Mouse (Mus musculus) mesoderm, embryonic 11.5 days (tissue): Measurements from ENCODE around the gene Crat.
"Not testable (repeated sequence)": the region's sequence is repeated elsewhere in the genome, so short reads cannot be mapped to it uniquely, and the experiment has no call there.

Experiments used
- DNase-seq: peaks from one replicate; pipeline ENCODE4 v3.0.0-alpha.2; 2012; ENCODE audit warnings: low read depth, low spot score

The Crat gene

DNA sequence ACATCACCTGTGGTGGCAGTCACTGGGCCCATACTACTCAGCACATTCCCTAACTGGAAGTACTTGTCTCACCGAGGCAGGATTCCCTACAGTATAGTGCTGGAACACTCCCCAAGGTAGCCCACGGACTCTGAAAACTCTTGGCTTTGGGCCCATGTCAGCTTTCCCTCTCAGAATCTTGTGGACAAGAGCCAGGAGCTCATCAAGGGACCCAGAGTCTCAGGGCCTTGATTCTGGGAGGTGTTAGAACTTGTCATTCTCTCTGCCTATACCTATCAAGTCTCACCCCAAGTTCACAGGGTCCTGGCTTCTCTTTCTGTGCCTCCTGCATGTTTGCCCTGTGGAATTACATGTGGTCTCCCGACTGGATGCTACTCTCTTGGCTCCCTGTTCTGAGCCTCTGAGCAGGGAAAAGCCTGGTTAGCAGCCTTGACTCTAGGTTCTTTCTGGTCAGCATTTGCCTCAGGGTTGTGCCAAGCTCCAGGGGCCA is 24.6 kb upstream of the Crat start:
- no peak for DNase-seq

DNA sequence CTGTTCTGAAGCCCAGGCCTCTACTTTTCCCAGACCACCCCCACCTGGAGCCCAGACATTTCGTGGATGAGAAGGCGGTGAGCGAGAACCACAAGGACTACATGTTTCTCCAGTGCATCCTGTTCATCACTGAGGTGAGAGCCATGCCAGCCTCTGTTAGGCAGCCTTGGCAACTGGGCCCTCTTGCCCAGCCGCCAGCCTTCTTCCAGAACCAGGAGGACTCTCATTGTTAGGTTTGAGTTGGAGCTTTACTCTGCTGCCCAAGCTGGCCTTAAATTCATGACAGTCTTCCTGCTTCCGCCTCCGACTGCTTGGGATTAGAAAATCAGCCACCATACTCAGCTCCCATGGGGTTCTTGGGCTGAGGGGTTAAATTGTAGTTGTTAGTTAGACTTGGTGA is 24.0 kb upstream of the Crat start:
- no peak for DNase-seq

DNA sequence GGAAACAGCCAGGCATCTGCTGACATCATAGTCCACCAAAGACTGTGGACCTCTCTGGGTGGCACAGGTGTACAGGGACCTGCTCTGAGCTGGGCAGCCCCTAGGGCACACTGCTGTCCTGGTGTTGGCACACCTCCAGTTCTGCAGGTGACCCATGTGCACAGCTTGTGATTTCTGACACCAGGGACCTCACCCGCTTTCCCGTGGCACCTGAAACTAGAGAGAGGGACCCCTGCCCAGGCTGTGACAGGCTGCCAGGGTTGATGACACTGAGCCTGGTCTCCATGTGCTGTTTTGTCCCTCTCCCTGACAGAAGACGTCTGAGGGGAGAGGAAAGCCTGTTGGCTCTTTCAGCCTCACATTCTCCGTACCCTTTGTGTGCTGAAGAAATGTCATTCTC is 22.2 kb upstream of the Crat start:
- no peak for DNase-seq

DNA sequence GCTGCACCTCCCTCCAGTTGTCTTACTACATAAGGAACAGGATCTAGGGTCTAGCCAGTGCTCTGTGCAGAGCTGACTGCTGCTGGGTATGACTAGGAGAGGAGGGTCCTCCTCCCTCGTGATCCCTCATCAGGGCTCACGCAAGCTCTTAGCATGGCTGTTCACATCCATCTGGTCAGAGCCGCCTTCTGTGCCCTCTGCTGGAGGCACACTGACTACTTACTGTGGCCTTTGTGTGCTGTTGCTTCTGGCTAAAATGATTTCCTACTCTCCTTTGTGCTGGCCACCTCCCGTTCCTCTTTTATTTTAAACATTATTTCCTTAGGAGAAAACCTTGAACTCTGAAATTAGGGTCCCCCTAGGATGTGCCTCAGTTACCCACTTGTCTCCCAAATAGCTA is 21.2 kb upstream of the Crat start:
- DNase-seq = no peak

DNA sequence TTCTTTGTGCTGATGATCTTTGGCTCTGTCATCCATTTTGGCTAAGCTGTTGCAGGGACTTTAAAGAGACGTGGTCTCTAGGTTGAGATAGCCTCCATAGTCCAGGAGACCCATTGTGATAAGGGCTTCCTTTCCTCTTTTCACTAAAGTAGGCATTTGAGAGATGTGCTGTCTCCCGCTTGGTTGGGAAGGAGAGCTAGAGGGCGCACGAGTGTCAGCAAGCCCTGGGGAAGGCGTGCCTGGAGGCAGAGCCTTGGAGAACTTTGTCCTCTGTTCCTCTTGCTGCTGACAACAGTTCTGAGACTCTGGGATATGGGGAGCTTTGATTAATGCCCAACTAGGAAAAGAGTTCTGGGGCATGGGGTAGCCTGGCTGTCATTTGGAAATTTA is 20.5 kb upstream of the Crat start:
- DNase-seq = no peak

DNA sequence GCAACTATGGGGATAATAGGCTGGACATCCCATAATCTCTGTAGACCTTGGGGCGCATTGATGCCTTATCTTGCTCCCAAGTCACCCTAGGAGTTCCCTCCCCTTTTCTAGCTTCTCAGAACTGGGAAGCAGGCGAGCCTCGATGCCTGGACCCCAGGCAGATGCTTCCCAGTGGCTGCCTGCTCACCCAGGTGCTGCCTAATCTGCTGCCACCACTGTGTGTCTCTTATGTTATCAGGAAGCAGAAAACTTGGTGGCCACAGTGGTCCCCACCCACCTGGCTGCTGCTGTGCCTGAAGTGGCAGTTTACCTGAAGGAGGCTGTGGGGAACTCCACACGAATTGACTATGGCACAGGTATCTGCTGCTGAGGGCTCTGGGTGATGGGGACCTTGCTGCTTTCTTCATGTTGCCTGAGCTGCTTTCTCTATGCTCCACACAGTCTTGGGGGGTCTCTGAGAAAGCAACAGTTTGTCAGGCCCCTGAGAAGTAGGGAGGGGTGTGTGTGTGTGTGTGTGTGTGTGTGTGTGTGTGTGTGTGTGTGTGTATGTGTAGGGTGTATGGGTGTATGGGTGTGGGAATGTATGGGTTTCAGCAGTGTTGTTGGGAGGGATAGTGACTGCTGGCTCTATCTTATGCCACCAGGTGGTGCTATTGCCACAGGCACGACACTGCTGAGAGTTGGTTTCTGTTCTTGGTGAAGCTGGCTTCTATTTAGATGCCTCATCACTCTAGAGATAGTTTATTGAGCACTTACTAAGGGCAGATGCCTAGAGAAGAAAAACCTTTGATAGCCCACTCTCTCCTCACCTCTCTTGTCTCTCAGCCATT is 19.9 kb upstream of the Crat start:
- DNase-seq = peak; percentile 86

DNA sequence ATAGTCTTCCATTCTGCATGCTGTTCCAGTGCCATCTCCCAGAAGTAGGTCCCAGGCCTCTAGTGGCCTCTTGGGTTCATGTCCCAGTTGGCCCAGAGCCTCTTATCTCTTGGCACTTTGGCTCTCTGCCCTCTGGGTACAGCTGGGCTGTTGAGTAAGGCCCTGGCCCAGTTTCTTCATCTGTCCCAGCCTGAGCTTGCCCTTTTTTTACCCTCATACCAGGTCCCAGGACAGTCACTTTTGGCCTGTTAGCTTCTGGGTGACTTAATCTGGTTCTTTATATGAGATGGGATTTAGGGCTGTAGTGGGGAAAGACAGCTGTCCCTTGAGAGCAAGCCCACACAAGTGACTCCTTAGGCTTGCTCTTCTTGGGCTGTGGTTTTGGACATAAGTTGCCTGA is 13.5 kb upstream of the Crat start:
- no peak for DNase-seq

DNA sequence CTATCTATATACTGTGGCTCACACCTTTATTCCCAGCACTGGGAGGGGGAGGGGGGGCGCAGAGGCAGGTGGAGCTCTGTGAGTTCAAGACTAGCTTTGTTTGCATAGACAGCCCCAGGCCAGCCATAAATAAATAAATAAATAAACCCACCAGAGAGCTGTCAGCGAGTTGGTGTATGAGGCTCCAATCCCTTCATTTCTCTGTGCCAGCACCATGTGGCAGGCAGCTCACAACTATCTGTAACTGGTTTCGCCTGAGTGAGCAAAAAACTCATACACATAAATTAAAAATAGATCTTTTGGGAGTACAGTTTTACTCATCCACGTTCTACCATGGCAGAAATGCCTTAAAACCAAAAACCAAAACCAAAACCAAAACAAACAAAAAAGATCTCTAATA is 5.8 kb upstream of the Crat start:
- no peak for DNase-seq

DNA sequence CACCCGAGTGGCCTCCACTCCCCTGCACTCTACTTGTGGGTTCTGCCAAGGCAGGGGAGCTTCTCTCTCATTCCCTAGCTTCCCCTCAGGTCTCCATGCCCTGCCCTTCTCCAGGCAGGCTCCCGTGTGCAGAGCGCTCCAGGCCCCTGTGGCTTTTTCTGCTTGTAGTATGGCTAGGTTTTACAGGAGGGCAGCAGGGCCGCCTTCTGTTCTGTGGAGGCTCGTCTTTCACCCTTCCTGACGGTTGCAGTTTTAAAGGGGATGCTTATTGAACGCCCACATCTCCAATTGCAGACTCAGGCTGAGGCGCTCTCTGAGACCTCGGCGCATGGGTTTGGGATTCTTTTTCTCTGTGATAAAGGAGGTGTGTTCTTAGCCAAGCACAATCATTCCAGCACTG is 3.5 kb upstream of the Crat start:
- DNase-seq = peak; percentile 34

DNA sequence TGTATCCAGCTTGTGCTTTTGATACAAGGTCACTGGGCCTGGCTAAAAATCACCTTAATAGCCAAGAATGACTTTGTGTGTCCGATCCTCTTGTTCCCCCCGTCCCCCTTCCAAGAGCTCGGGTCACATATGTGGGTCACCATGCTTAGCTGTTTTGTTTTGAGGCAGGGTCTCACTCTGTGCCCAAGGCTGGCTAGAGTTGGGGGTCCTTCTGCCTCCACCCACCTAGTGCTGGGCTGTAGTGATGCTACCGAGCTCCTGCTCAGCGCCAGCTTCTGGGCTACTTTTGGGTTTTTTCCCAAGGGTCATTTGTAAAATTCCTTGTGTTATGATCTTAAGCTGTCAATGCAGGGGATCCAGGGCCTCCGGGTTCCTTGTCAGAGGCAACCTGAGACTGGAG is 2.6 kb upstream of the Crat start:
- no peak for DNase-seq

DNA sequence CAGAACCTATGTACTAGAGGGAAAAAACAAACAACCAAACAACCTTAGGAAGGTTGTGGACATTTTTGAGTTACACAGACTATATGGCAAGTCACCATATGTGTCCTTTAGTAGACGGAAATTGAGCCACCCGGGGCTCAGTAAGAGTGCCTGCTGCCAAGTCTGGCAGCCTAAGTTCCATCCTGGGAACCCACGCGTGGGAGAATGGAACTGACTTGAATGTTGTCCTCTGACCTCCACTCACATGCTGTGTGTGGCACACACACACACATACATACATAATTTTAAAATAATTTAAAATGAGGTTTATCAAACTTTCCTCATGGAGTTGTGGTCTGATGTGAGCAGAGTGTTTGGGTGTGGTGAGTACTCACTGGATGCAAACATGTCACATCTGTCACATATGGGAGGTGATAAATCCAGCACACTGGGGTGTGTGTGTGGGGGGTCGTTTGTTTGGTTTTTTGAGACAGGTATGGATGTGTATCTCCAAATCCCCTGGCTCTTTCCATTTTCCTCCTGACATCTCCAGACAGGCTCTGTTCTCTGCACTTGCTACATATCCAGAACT is 2.1 kb upstream of the Crat start:
- DNase-seq = no peak

DNA sequence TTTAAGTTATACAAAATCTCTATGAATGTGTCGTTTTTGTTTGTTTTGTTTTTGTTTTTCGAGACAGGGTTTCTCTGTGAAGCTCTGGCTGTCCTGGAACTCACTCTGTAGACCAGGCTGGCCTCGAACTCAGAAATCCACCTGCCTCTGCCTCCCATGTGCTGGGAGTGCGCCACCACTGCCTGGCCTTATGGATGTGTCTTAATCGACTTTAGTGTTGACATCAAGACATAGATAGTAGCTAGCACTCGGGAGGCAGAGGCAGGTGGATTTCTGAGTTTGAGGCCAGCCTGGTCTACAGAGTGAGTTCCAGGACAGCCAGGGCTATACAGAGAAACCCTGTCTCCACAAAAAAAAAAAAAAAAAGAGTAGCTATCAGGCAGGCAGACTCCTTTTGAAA is 1.5 kb upstream of the Crat start:
- DNase-seq = not testable (repeated sequence)

DNA sequence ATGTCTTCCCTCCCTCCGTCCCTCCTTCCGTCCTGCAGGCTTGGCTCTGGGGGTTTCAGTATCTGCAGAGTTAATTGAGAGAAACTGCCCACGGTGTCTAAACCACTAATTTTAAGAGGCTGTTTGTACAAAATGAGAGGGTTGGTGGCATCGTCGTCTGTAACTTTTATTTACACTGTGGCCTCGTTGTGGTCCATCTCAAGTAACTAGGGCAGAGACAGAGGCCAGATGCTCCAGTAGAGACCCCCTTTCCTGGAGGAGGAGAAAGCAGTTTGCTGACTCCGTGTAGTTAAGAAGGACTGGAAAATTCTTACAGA is 994 bp upstream of the Crat start:
- no peak for DNase-seq

DNA sequence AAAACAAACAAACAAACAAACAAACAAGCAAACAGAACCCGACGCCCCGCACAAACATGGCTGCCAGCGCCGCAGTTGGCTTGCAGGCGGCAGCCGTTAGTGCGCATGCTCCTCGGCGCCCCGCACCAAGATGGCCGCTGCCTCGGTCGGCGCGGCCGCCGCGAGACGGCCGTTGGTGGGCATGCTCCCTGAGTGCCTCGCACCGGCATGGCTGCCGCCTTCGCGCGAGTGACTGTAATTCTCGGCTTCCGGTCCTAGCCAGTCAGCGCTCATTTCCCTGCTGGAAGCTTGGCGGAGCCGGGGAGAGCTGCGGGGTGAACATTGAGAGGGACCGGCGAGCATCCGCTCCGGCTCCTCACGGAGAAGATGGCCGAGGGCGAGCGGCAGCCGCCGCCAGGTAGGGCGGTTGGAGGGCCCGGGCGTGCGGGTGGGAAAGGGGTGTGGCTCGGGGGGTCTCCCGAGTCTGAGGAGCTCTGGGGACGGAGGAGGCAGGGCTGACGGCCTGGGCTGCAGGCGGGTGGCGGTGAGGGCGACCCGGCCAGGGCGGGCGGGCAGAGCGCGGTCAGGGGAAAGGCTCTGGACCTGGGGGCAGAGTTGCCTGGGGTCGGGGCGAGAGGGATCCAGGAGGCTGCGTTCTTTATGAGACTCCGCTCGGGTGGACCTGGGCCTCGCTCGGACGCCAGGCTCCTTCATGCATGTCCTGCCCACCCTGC is 479 bp upstream of the Crat start, which contains the start of gene Ptpa:
Gene Ptpa (plus strand): TSS at position 104 of the 713 bp plus-strand sequence.
- peak; percentile 94 for DNase-seq

DNA sequence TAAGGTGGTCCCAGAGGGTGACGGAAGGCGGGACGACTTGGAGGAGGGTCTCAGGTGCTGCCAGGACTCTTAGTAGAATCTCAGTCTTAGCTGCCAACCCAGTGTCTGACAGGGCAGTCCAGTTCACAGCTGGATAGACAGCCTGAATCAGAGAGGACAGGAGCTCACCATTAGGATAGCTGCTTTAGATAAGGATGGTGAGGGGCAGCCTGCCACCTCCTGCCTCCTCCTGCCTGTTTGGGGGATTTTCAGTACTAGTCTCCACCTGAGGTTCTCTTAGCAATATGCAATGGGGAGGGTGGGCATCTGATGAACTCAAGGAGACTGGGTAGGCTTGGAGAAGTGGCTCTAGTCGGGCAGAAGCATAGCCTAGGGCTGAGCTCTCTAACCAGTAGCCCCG is 932 bp downstream of the Crat start:
- DNase-seq = no peak

DNA sequence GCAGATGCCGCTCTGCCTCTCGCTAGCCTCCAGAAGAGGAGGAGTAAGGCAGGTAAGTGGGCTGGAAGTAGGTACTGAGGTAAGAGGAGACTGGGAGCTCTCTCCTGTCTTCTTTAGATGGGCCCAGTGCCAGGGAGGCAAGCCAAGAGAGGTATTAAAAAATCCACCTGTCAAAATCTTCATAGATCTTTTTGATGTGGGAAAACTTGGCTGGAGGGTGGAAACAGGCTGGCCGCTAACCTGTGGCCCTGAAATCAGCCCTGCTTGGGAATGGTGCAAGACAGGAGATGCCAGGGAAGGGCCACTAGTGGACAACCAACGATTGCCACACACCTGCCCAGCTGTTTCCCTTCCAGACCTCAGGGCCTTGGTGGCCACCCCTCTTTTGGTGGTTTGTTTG is 1.5 kb downstream of the Crat start:
- DNase-seq = no peak

DNA sequence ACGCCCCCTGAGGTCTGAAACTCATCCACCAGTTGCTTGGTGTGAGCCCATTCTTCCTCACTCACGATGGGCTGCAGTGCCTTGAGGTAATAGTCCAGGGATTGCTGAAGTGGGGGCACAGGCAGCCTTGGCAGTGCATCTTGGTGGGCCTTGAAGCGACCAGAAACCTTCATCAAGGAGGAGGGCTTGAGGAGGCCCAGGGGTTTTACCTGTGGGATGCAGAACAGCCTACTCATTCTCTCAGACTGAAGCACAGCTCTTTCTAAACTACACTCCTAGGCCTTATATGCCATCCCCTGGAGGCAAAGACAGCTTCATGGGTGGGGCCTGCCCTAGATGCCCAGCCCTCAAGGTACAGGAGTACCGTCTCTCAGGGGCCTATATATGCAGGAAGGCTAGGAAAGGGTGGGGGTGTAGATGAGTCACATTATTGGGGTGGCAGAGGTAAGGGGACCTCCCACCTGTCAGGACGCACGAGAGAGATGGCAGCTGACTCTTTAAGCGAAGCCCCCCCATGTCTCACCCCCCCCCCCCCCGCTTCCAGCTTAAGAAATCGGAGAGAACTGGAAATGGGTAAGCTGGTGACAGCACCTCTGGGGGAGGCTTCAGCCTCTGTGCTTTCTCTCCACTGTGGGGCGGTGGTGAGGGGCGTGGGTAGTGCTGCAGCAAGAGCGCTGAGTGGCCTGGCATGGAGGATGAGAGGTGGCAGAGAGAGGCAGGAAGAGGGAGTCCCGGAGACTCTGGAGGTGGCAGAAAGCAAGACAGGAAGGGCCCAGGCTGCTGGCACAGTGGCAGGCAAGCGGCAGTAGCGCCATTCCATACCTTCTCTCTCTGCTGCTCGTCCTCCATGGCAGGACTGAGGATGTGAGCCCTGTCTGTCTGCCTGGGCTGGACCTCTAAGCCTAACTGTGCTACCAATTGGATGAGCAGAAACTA is 2.3 kb downstream of the Crat start:
- no peak for DNase-seq

DNA sequence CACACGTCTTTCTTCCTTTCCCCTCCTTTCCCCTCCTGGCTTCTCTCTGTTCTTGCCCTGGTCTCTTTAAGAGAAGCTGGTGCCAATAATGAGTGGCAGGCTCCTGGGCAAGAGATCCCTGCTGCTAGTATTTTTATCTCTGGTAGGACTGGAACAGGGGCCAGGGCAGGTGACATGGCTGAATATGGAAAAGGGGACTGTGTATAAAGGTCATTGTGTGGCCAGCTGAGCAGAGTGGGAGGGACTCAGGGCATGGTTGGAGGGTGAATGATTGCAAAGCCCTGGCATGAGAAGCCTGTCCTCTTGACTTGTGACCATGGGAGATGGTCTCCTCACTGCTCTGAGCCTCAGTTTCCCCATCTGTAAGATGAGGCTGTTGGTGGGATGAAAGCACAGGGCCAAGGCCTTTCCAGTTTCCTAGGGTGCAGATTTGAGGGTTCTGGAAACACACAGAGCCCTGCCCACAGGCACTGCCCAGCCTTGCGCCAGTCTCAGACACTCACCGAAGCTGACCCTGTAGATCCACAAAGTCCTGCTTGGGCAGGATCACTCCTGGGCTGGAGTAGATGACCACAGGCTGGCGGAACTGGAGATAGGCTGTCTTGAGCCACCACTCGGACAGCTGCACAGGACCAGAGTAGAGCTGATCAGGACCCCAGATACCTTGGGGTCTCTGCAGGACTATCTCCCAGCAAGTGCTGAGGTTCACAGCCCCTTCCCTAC is 6.0 kb downstream of the Crat start:
- DNase-seq = no peak

DNA sequence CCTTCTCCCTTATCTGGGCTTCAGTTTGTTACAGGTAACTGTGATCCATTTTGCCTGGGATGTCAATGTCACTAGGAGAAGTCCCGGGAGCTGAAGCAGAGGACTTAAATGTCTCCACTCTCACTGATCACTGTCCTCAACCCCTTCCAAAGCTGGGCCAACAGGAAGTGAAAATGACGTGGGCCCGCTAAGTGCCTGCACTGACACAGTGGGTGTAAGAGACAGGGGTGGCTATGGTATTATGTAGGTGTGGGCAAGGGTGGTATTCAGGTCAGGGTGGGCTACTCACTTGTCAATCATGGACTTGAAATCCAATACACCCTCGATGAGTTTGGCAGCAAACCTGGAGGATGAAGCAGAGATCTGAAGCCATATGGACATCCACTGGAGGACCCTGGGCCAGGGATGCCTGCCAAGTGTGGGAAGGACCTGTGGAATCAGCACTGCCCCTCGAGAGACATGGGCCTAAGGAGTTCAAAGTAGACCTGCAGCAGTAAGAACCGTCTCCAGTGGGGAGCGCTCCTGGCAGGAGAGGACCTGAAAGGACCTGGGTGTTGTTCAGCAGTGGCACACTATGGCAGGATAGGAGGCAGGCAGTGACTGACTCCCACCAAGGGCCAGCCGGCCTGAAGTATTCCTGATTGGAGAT is 7.0 kb downstream of the Crat start:
- no peak for DNase-seq

DNA sequence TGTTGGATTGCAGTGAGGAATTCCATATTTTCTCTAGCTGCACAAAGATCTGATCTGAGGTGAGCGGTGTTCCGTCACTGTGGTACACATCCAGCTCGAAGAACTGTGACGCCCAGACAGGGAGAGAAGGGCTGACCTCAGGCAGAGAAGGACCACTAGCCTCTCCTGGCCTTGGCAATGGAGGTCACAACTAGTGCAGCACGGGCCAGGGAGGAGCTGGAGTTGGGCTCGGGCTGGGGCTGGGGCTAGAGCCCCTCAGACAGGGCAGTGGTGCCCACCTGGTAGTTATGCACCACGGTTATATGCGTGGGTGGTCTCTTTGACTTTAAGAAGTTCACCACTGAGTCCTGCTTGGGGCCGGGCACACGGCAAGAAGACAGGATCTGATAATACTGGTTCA is 7.8 kb downstream of the Crat start:
- no peak for DNase-seq

DNA sequence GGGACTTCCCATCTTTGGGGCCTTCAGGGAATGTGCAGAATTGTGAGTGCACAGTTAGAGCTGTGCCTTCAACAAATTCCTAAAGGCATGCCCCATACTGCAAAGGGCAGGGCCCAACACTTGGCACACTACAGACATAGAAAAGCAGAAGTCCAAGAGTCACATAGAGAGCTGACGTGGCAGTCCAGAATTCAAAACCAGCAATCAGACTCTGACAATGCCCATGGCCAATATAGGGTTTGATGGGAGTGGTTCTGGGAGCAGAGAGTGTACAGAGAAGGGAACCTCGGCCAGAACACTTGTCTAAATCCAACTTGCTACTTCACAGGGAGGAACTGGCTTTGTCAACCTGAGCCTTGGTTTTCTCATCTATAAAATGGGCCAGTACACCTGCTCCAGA is 8.4 kb downstream of the Crat start:
- DNase-seq = no peak
